Mouse (Mus musculus): ENCODE results near the gene Zfp57. TPM values are rescaled to one million over a fixed set of nuclear protein-coding genes. Genes with fewer than 3 reads are reported as not detected.
"Not testable (repeated sequence)": the region's sequence is repeated elsewhere in the genome, so short reads cannot be mapped to it uniquely, and the experiment has no call there.

Gene Zfp57
- total and polyA plus RNA-seq, 2 experiments from 2014 or later: 148 to 208 TPM

- H3K4me3 ChIP-seq (ENCODE audit: low read depth, low read length): no peak overlapping the region
- ATAC-seq (no peak), DNase-seq (no peak)
- no peak for TF ChIP-seq CTCF (IDR thresholded peaks at IDR 0.05; ENCODE audit: low read depth)
- H3K4me2 ChIP-seq (ENCODE audit: low read depth): no peak overlapping the region
- H3K9me3 ChIP-seq (ENCODE audit: low read length): no peaks in the 10 kb centered on the region
- H3K36me3 ChIP-seq (ENCODE audit: insufficient read depth): no peaks in the 10 kb centered on the region
- H3K4me1 ChIP-seq (ENCODE audit: insufficient read depth): no peaks in the 10 kb centered on the region
- H3K9ac ChIP-seq: no peak overlapping the region
- H3K27me3 ChIP-seq (ENCODE audit: insufficient read depth, low read length): peaks cover under 1% of the 10 kb centered on the region; the same call in 1 of the 2 replicates
- H3K27ac ChIP-seq (ENCODE audit: low read depth, low read length): no peak overlapping the region
- 35% methylated on average over 5 of the region's 5 CpGs for WGBS
These were observed 18.5 kb upstream of the Zfp57 start for GRCm38 (mm10) chr17:36982253-36983155.

- no peak overlapping the region for H3K9ac ChIP-seq
- no peaks in the 10 kb centered on the region for H3K36me3 ChIP-seq (ENCODE audit: insufficient read depth)
- no peaks in the 10 kb centered on the region for H3K9me3 ChIP-seq (ENCODE audit: low read length)
- 8% methylated on average over 24 of the region's 24 CpGs for WGBS
- peaks cover 16% of the 10 kb centered on the region; the same call in 1 of the 2 replicates for H3K27me3 ChIP-seq (ENCODE audit: insufficient read depth, low read length)
- H3K4me2 ChIP-seq (ENCODE audit: low read depth): no peak overlapping the region
- H3K27ac ChIP-seq (ENCODE audit: low read depth, low read length): no peak overlapping the region
- H3K4me1 ChIP-seq (ENCODE audit: insufficient read depth): no peaks in the 10 kb centered on the region
- no peak for DNase-seq
- no peak for TF ChIP-seq CTCF (IDR thresholded peaks at IDR 0.05; ENCODE audit: low read depth)
- ATAC-seq: 0 out of 2 replicates have a peak, but pooled peaks have one; percentile 27
- H3K4me3 ChIP-seq (ENCODE audit: low read depth, low read length): peak overlapping the region; percentile 14; the same call in 1 of the 2 replicates
These were observed 12.5 kb upstream of the Zfp57 start for GRCm38 (mm10) chr17:36988475-36988874.

GRCm38 (mm10) chr17:36989437-36989836, 11.5 kb upstream of the Zfp57 start, which contains the start of gene H2-M5:
TSS of gene H2-M5 (minus strand) at chr17:36989537.
- Histone ChIP-seq H3K4me2 (ENCODE audit: low read depth) (no peak within 1 kb of the TSS), H3K9ac (no peak within 1 kb of the TSS), H3K4me3 (ENCODE audit: low read depth, low read length) (peak within 1 kb of the TSS; percentile 14; the same call in 1 of the 2 replicates), H3K9me3 (ENCODE audit: low read length) (no peaks in the 10 kb centered on the region), H3K27me3 (ENCODE audit: insufficient read depth, low read length) (peaks cover 16% of the 10 kb centered on the region; the same call in 1 of the 2 replicates), H3K36me3 (ENCODE audit: insufficient read depth) (no peaks in the 10 kb centered on the region), H3K4me1 (ENCODE audit: insufficient read depth) (no peaks in the 10 kb centered on the region), H3K27ac (ENCODE audit: low read depth, low read length) (no peak within 1 kb of the TSS)
- no peak for DNase-seq
- no peak for ATAC-seq
- no peak for TF ChIP-seq CTCF (IDR thresholded peaks at IDR 0.05; ENCODE audit: low read depth)
- WGBS: 23% methylated on average over 5 of the region's 5 CpGs

- H3K27ac ChIP-seq (ENCODE audit: low read depth, low read length); H3K9ac ChIP-seq; DNase-seq; H3K9me3 ChIP-seq (ENCODE audit: low read length); ATAC-seq; H3K36me3 ChIP-seq (ENCODE audit: insufficient read depth); H3K4me2 ChIP-seq (ENCODE audit: low read depth); H3K4me3 ChIP-seq (ENCODE audit: low read depth, low read length); H3K4me1 ChIP-seq (ENCODE audit: insufficient read depth): not testable (repeated sequence)
- WGBS: 94% methylated on average over 6 of the region's 6 CpGs
- H3K27me3 ChIP-seq (ENCODE audit: insufficient read depth, low read length): peaks cover 16% of the 10 kb centered on the region; the same call in 1 of the 2 replicates
These were observed 10.3 kb upstream of the Zfp57 start for GRCm38 (mm10) chr17:36990630-36991029.

GRCm38 (mm10) chr17:36992336-36993104, 8.4 kb upstream of the Zfp57 start:
- H3K4me3 ChIP-seq (ENCODE audit: low read depth, low read length): no peak overlapping the region
- 80% methylated on average over 3 of the region's 3 CpGs for WGBS
- H3K27ac ChIP-seq (ENCODE audit: low read depth, low read length): no peak overlapping the region
- TF ChIP-seq CTCF (IDR thresholded peaks at IDR 0.05; ENCODE audit: low read depth): no peak
- ATAC-seq (no peak), DNase-seq (no peak)
- no peaks in the 10 kb centered on the region for H3K9me3 ChIP-seq (ENCODE audit: low read length)
- H3K27me3 ChIP-seq (ENCODE audit: insufficient read depth, low read length): peaks cover 15% of the 10 kb centered on the region; the same call in 1 of the 2 replicates
- no peaks in the 10 kb centered on the region for H3K36me3 ChIP-seq (ENCODE audit: insufficient read depth)
- no peak overlapping the region for H3K4me2 ChIP-seq (ENCODE audit: low read depth)
- H3K9ac ChIP-seq: no peak overlapping the region
- H3K4me1 ChIP-seq (ENCODE audit: insufficient read depth): no peaks in the 10 kb centered on the region

GRCm38 (mm10) chr17:36993770-36994325, 7.1 kb upstream of the Zfp57 start:
- H3K9ac ChIP-seq: no peak overlapping the region
- H3K4me2 ChIP-seq (ENCODE audit: low read depth): no peak overlapping the region
- peaks cover 8% of the 10 kb centered on the region; the same call in 1 of the 2 replicates for H3K27me3 ChIP-seq (ENCODE audit: insufficient read depth, low read length)
- 88% methylated on average over 4 of the region's 4 CpGs for WGBS
- H3K4me1 ChIP-seq (ENCODE audit: insufficient read depth): no peaks in the 10 kb centered on the region
- no peaks in the 10 kb centered on the region for H3K9me3 ChIP-seq (ENCODE audit: low read length)
- H3K4me3 ChIP-seq (ENCODE audit: low read depth, low read length): no peak overlapping the region
- ATAC-seq (no peak), DNase-seq (no peak)
- no peak for TF ChIP-seq CTCF (IDR thresholded peaks at IDR 0.05; ENCODE audit: low read depth)
- H3K36me3 ChIP-seq (ENCODE audit: insufficient read depth): no peaks in the 10 kb centered on the region
- H3K27ac ChIP-seq (ENCODE audit: low read depth, low read length): no peak overlapping the region
